In genomic region chr2:135863391-135864076, GRCm38 (mm10) we compare ENCODE assay signal across 23 mouse cellular contexts.
DNase-seq lines count a peak whose midpoint lies in the region; ATAC-seq and TF ChIP-seq lines count a peak whose summit lies in the region.
"Had no signal": no experiment of that assay in that cellular context is flagged by ENCODE, and none has a peak within 500 bp of the region (broad histone marks: within the 10 kb centered on the region; RNA-seq: fewer than 3 reads in every experiment).

No protein-coding gene starts in this region.

- TF ChIP-seq CTCF in kidney, postnatal 0 days (IDR thresholded peaks at IDR 0.05; ENCODE audit: low read depth) = no peak
- TF ChIP-seq CTCF in Patski (IDR thresholded peaks at IDR 0.05) = no peak

- in situ Hi-C loops in Patski (cut with MboI; ENCODE audit: low pct_unique_long_range_greater_than_20kb) = no loop called here

- no peak overlapping the region for H3K4me3 ChIP-seq in heart, embryonic 13.5 days
- no peak overlapping the region for H3K4me3 ChIP-seq in kidney, postnatal 0 days (replicated peaks; ENCODE audit: low read depth, low read length)
- H3K4me3 ChIP-seq: erythroblast, embryonic 14.5 days; heart, embryonic 15.5 days; hindbrain, embryonic 12.5 days; limb, embryonic 15.5 days; midbrain, embryonic 15.5 days; neural tube, embryonic 15.5 days; stomach, embryonic 15.5 days had no signal

- WGBS in heart, embryonic 13.5 days = 69% methylated on average over 4 of the region's 4 CpGs
- 66% methylated on average over 4 of the region's 4 CpGs for WGBS in kidney, postnatal 0 days

- no peak overlapping the region for H3K4me2 ChIP-seq in heart, embryonic 13.5 days
- H3K4me2 ChIP-seq in kidney, postnatal 0 days (ENCODE audit: low read length) = no peak overlapping the region
- H3K4me2 ChIP-seq: heart, embryonic 15.5 days; hindbrain, embryonic 12.5 days; limb, embryonic 15.5 days; midbrain, embryonic 15.5 days; neural tube, embryonic 15.5 days; stomach, embryonic 15.5 days had no signal

- H3K9me3 ChIP-seq in heart, embryonic 13.5 days = no peaks in the 10 kb centered on the region
- no peaks in the 10 kb centered on the region for H3K9me3 ChIP-seq in kidney, postnatal 0 days (replicated peaks; ENCODE audit: low read length)
- H3K9me3 ChIP-seq: heart, embryonic 15.5 days; hindbrain, embryonic 12.5 days; limb, embryonic 15.5 days; midbrain, embryonic 15.5 days; neural tube, embryonic 15.5 days; stomach, embryonic 15.5 days had no signal

- DNase-seq in heart, postnatal 36 days = no peak
- no peak for DNase-seq in kidney, postnatal 0 days (ENCODE audit: low spot score)
- DNase-seq in kidney, postnatal 25 days = no peak
- peak; percentile 92 for DNase-seq in 3T3-L1 (ENCODE audit: low read depth, low spot score)
- peak; percentile 72 for DNase-seq in Patski (ENCODE audit: low read depth, low spot score)
- no peak for DNase-seq in cerebellum, postnatal 4 days (ENCODE audit: low spot score in 2 of 2)
- DNase-seq in right cerebral cortex, adult 18-20 months = no peak
- DNase-seq: adrenal gland, postnatal 25 days; cerebellum, adult 18-20 months; gastrocnemius, postnatal 36 days; lung, postnatal 10 days; right cerebral cortex, postnatal 14 days; thymus, adult 18-20 months; thymus, postnatal 4 days had no signal

- no peaks in the 10 kb centered on the region for H3K36me3 ChIP-seq in heart, embryonic 13.5 days
- no peaks in the 10 kb centered on the region for H3K36me3 ChIP-seq in kidney, postnatal 0 days (ENCODE audit: insufficient read depth, low read length)
- H3K36me3 ChIP-seq: heart, embryonic 15.5 days; hindbrain, embryonic 12.5 days; limb, embryonic 15.5 days; midbrain, embryonic 15.5 days; neural tube, embryonic 15.5 days; stomach, embryonic 15.5 days had no signal

- H3K4me1 ChIP-seq in heart, embryonic 13.5 days = peaks cover 55% of the 10 kb centered on the region
- no peaks in the 10 kb centered on the region for H3K4me1 ChIP-seq in kidney, postnatal 0 days (replicated peaks; ENCODE audit: insufficient read depth, low read length)
- H3K4me1 ChIP-seq: hindbrain, embryonic 12.5 days; stomach, embryonic 15.5 days had no signal

- H3K9ac ChIP-seq in heart, embryonic 13.5 days = no peak overlapping the region
- H3K9ac ChIP-seq in kidney, postnatal 0 days (ENCODE audit: low read depth, low read length) = no peak overlapping the region
- H3K9ac ChIP-seq: heart, embryonic 15.5 days; hindbrain, embryonic 12.5 days; limb, embryonic 15.5 days; midbrain, embryonic 15.5 days; neural tube, embryonic 15.5 days; stomach, embryonic 15.5 days had no signal

- intact Hi-C loops in heart, postnatal 36 days (cut with DNase I) = no loop called here

- no peaks in the 10 kb centered on the region for H3K27me3 ChIP-seq in heart, embryonic 13.5 days (replicated peaks)
- H3K27me3 ChIP-seq in kidney, postnatal 0 days (ENCODE audit: insufficient read depth, low read length) = no peaks in the 10 kb centered on the region
- no peaks in the 10 kb centered on the region for H3K27me3 ChIP-seq in Patski
- H3K27me3 ChIP-seq: heart, embryonic 15.5 days; hindbrain, embryonic 12.5 days; limb, embryonic 15.5 days; midbrain, embryonic 15.5 days; neural tube, embryonic 15.5 days; stomach, embryonic 15.5 days had no signal

- ATAC-seq in heart, embryonic 13.5 days (ENCODE audit: extremely low read depth, insufficient number of reproducible peaks, low FRiP score, low TSS enrichment) = no peak
- peak; percentile 66; the same call in 1 of the 2 replicates for ATAC-seq in kidney, postnatal 0 days (replicated peaks; ENCODE audit: low FRiP score, low read depth)
- ATAC-seq in Patski = peak; percentile 99
- ATAC-seq: forebrain, embryonic 14.5 days; midbrain, embryonic 15.5 days had no signal

- CTCF ChIA-PET in Patski (lab: Charles Lee) = interaction anchor here (0.8 to 2.2 kb wide), 6 partner anchors 10 to 57 kb away, joined by 3 to 7 read pairs (median 3); no protein-coding TSS in a partner anchor

- 0 out of 2 replicates have a peak overlapping the region, but pooled peaks have one; percentile 39 for H3K27ac ChIP-seq in heart, embryonic 13.5 days (replicated peaks)
- no peak overlapping the region for H3K27ac ChIP-seq in kidney, postnatal 0 days
- H3K27ac ChIP-seq: hindbrain, embryonic 12.5 days; limb, embryonic 15.5 days; midbrain, embryonic 15.5 days; neural tube, embryonic 15.5 days; stomach, embryonic 15.5 days had no signal

- POLR2A ChIA-PET in Patski (lab: Charles Lee) = no interaction called here

Comparison
In these comparisons a context has a peak if more than half of its experiments do, and no peak if none do; other contexts are left out.
1. DNase-seq: peak in 3T3-L1 (single experiment) and Patski (single experiment); none in heart, postnatal 36 days (0 of 2), kidney, postnatal 0 days (single experiment), kidney, postnatal 25 days (0 of 2), cerebellum, postnatal 4 days (0 of 2) and right cerebral cortex, adult 18-20 months (single experiment).